ENCODE assay signal across 24 mouse cellular contexts in the genomic region with DNA sequence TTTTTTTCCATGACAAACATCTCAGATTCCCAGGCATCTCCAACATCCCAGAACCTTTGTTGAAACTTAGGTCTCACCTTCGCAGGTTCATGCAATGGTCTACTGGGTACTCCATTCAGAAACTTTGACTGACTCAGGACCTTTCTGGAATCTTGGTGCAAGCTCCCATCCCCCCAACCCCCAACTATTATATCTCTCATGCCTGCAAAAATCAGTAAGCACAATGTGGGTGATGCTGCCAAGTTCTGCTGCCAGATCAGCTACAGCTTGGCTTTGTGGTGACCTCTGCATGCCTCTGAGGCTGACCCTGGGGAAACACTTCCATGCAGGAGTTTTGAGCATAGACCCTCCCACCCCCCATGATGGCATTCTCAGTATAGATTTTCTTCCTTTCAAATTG. TPM values are rescaled to one million over a fixed set of nuclear protein-coding genes. Genes with fewer than 3 reads are reported as not detected.
A peak's percentile ranks its signal among the peaks of the same experiment; 100 is the strongest.
DNase-seq lines count a peak whose midpoint lies in the region; ATAC-seq and TF ChIP-seq lines count a peak whose summit lies in the region.
"Had no signal": no experiment of that assay in that cellular context is flagged by ENCODE, and none has a peak within 500 bp of the region (broad histone marks: within the 10 kb centered on the region; RNA-seq: fewer than 3 reads in every experiment).

No protein-coding gene starts in this region.

- TF ChIP-seq EP300 in heart, postnatal 0 days (IDR thresholded peaks at IDR 0.05; ENCODE audit: low read depth), result no peak

- 0 out of 2 replicates have a peak, but pooled peaks have one; percentile 55 for ATAC-seq in heart, postnatal 0 days (ENCODE audit: insufficient read depth, low read depth)
- ATAC-seq in heart, embryonic 12.5 days (ENCODE audit: insufficient number of reproducible peaks, low FRiP score), result no peak
- ATAC-seq: activated CD4-positive, CD25-positive, alpha-beta regulatory T cell, adult 4 months; CD4-positive, CD25-positive, alpha-beta regulatory T cell, adult 4 months; forebrain, embryonic 13.5 days; Patski had no signal

- H3K27me3 ChIP-seq in heart, postnatal 0 days (ENCODE audit: control insufficient read depth, insufficient read depth, low read length), result no peaks in the 10 kb centered on the region
- H3K27me3 ChIP-seq in heart, embryonic 12.5 days (replicated peaks), result no peaks in the 10 kb centered on the region
- H3K27me3 ChIP-seq in limb, embryonic 10.5 days (ENCODE audit: low read depth, poor library complexity, severe bottlenecking), result no peaks in the 10 kb centered on the region
- H3K27me3 ChIP-seq: CH12.LX; embryonic facial prominence, embryonic 12.5 days; forebrain, embryonic 13.5 days had no signal

- H3K27ac ChIP-seq in heart, postnatal 0 days (ENCODE audit: low read depth), result no peak overlapping the region
- no peak overlapping the region for H3K27ac ChIP-seq in heart, embryonic 12.5 days (ENCODE audit: poor library complexity, severe bottlenecking)
- H3K27ac ChIP-seq in limb, embryonic 10.5 days, result no peak overlapping the region
- H3K27ac ChIP-seq: embryonic facial prominence, embryonic 10.5 days; embryonic facial prominence, embryonic 12.5 days; forebrain, embryonic 13.5 days had no signal

- peaks cover 7% of the 10 kb centered on the region; the same call in 1 of the 2 replicates for H3K4me1 ChIP-seq in heart, postnatal 0 days (ENCODE audit: control insufficient read depth, insufficient read depth)
- peaks cover 6% of the 10 kb centered on the region for H3K4me1 ChIP-seq in heart, embryonic 12.5 days (replicated peaks)
- peaks cover 13% of the 10 kb centered on the region for H3K4me1 ChIP-seq in lung, adult 2 months (ENCODE audit: control insufficient read depth, insufficient read depth, low read length)
- H3K4me1 ChIP-seq in limb, embryonic 10.5 days, result no peaks in the 10 kb centered on the region
- H3K4me1 ChIP-seq: embryonic facial prominence, embryonic 10.5 days; embryonic facial prominence, embryonic 12.5 days; forebrain, embryonic 13.5 days had no signal

- H3K36me3 ChIP-seq in heart, postnatal 0 days (replicated peaks; ENCODE audit: control insufficient read depth, insufficient read depth, low read length), result no peaks in the 10 kb centered on the region
- no peaks in the 10 kb centered on the region for H3K36me3 ChIP-seq in heart, embryonic 12.5 days
- peaks cover 3% of the 10 kb centered on the region; the same call in 1 of the 2 replicates for H3K36me3 ChIP-seq in limb, embryonic 10.5 days
- H3K36me3 ChIP-seq: embryonic facial prominence, embryonic 10.5 days; embryonic facial prominence, embryonic 12.5 days; G1E had no signal

- H3K4me2 ChIP-seq in heart, postnatal 0 days (ENCODE audit: low read depth, low read length), result no peak overlapping the region
- H3K4me2 ChIP-seq in heart, embryonic 12.5 days, result no peak overlapping the region
- H3K4me2 ChIP-seq: embryonic facial prominence, embryonic 12.5 days; forebrain, embryonic 13.5 days had no signal

- WGBS in heart, postnatal 0 days, result 89% methylated on average over 1 of the region's 1 CpGs
- WGBS in heart, embryonic 12.5 days, result 85% methylated on average over 1 of the region's 1 CpGs
- 90% methylated on average over 1 of the region's 1 CpGs for WGBS in lung, adult 2 months
- WGBS in limb, embryonic 10.5 days, result 93% methylated on average over 1 of the region's 1 CpGs

- TF ChIP-seq CTCF in heart, postnatal 0 days (IDR thresholded peaks at IDR 0.05; ENCODE audit: low read depth), result no peak
- no peak for TF ChIP-seq CTCF in lung, adult 2 months (IDR thresholded peaks at IDR 0.05; ENCODE audit: insufficient read depth, low read length)

- H3K9ac ChIP-seq in heart, postnatal 0 days (replicated peaks; ENCODE audit: low read depth, low read length), result no peak overlapping the region
- H3K9ac ChIP-seq in heart, embryonic 12.5 days, result no peak overlapping the region
- H3K9ac ChIP-seq: embryonic facial prominence, embryonic 12.5 days; forebrain, embryonic 13.5 days had no signal

- intact Hi-C loops in heart, postnatal 36 days (cut with DNase I), result no loop called here

- peak; percentile 52 for DNase-seq in heart, adult 11 months
- no peak for DNase-seq in heart, postnatal 36 days
- DNase-seq in heart, postnatal 0 days (ENCODE audit: low spot score), result peak; percentile 43
- DNase-seq in lung, postnatal 10 days, result peak; percentile 38
- DNase-seq in lung, adult 2 months, result no peak
- peak; percentile 12 for DNase-seq in limb, embryonic 10.5 days (ENCODE audit: low spot score)
- DNase-seq: adrenal gland, adult 8-10 months; adrenal gland, postnatal 14 days; adrenal gland, postnatal 36 days; B cell, adult 2 months; cerebellum, adult 11-12 months; cerebellum, adult 2 months; cerebellum, adult 9-10 months; cerebellum, postnatal 10 days; cerebellum, postnatal 25 days had no signal

- no peak overlapping the region for H3K4me3 ChIP-seq in heart, postnatal 0 days (ENCODE audit: low read depth, low read length)
- no peak overlapping the region for H3K4me3 ChIP-seq in heart, embryonic 12.5 days
- no peak overlapping the region for H3K4me3 ChIP-seq in lung, adult 2 months (replicated peaks; ENCODE audit: extremely low read depth, low read depth, low read length)
- H3K4me3 ChIP-seq in limb, embryonic 10.5 days, result no peak overlapping the region
- H3K4me3 ChIP-seq: embryonic facial prominence, embryonic 10.5 days; embryonic facial prominence, embryonic 12.5 days; forebrain, embryonic 13.5 days had no signal

- H3K9me3 ChIP-seq in heart, postnatal 0 days (replicated peaks; ENCODE audit: control insufficient read depth, low read length), result 0 out of 2 replicates have a peak, but pooled peaks cover 3% of the 10 kb centered on the region
- H3K9me3 ChIP-seq in heart, embryonic 12.5 days (replicated peaks), result peaks cover 12% of the 10 kb centered on the region; the same call in 1 of the 2 replicates
- H3K9me3 ChIP-seq in limb, embryonic 10.5 days (replicated peaks), result no peaks in the 10 kb centered on the region
- H3K9me3 ChIP-seq: embryonic facial prominence, embryonic 10.5 days; forebrain, embryonic 13.5 days; G1E had no signal

- no peak for TF ChIP-seq POLR2A in lung, adult 2 months (IDR thresholded peaks at IDR 0.05; ENCODE audit: borderline replicate concordance, extremely low read depth, low read depth, low read length)

RNA-seq across cellular contexts. Expression of a gene that starts 44.0 kb away (rescaled TPM):
- 10 to 100 TPM; 27.1 to 29.3 TPM for total RNA-seq in heart, postnatal 36 days (2021)
- total RNA-seq in heart, postnatal 0 days (2014; rRNA removed; ENCODE audit: low replicate concordance), result 61.5 and 74.4 TPM in 2 replicates
- polyA plus RNA-seq in heart, postnatal 0 days (2015; fragmentation: Nextera tagmentation; extraction: Ambion mirVana), result 4.6 and 5.2 TPM in 2 replicates
- 6.8 and 7.3 TPM in 2 replicates for polyA plus RNA-seq in heart, embryonic 12.5 days (2016; fragmentation: Nextera tagmentation; extraction: Ambion mirVana)
- 63.0 and 81.5 TPM in 2 replicates for polyA plus RNA-seq in lung, adult 2 months (2012; rRNA removed)
- 3.4 and 4.0 TPM in 2 replicates for polyA plus RNA-seq in limb, embryonic 10.5 days (2016; fragmentation: Nextera tagmentation; extraction: Ambion mirVana)
- total RNA-seq: CH12.LX had no signal
- polyA plus RNA-seq: G1E had no signal

Comparison
In these comparisons a context has a peak if more than half of its experiments do, and no peak if none do; other contexts are left out.
1. DNase-seq: peak in heart, adult 11 months (single experiment), heart, postnatal 0 days (single experiment), lung, postnatal 10 days (single experiment) and limb, embryonic 10.5 days (single experiment); none in heart, postnatal 36 days (0 of 2) and lung, adult 2 months (single experiment).